Mouse (Mus musculus) lung, postnatal 36 days (tissue): ENCODE data around the gene Myom1.

Experiments used
- DNase-seq: peaks from one replicate; pipeline ENCODE4 v3.0.0; 2022; ENCODE audit warnings: mixed read lengths

Myom1 gene

GRCm38 (mm10) chr17:70992662-70993061 is 9.8 kb upstream of the Myom1 start:
- no peak for DNase-seq

- DNase-seq = peak; percentile 80
Observed at GRCm38 (mm10) chr17:70993385-70993807, 9.0 kb upstream of the Myom1 start.

DNA sequence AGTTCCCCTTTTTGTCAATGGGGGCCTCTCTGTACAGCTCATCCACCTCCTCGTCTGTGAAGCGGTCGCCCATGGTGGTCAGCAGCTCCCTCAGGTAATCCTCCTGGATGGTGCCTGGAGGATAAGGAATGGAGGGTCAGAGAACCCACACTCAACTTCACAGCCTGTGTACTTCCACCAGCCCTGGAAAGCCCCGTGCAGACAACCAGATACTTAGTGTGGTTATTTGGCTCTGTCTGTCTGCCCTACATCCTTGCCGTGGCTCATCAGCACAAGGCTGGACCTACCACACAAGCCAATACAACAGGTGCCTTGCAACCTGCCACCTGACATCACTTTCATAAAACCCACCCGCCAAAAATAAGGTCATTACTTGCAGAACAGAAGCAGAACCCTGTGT is 7.8 kb upstream of the Myom1 start:
- DNase-seq = no peak

- no peak for DNase-seq
Observed at GRCm38 (mm10) chr17:70995551-70995950, 6.9 kb upstream of the Myom1 start.

- no peak for DNase-seq
Observed at GRCm38 (mm10) chr17:70997836-70998235, 4.6 kb upstream of the Myom1 start.

DNA sequence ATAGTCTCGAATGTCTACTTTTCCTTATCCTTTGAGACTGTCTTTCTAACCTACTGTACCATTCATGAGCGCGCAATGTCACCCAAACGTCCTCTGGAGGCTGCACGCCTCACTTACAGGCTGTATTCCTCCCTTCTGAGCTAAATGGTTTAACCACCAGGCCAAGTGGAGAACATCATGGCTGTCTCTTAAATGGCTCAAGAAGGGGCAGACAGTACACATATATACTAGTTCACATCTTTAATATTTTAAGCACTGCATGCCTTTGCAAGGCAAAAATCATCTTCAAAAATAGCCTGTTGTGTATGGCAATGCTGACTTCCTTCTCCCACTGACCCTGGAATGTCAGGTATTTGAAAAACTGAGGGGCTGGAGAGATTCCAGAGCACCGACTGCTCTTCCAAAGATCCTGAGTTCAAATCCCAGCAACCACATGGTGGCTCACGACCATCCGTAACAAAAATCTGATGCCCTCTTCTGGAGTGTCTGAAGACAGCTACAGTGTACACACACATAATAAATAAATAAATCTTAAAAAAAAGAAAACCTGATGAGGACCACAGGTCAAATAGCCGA is 3.9 kb upstream of the Myom1 start:
- no peak for DNase-seq

GRCm38 (mm10) chr17:70999187-70999586 is 3.2 kb upstream of the Myom1 start:
- DNase-seq = peak; percentile 57

GRCm38 (mm10) chr17:71000255-71000654 is 2.2 kb upstream of the Myom1 start:
- DNase-seq = no peak

DNA sequence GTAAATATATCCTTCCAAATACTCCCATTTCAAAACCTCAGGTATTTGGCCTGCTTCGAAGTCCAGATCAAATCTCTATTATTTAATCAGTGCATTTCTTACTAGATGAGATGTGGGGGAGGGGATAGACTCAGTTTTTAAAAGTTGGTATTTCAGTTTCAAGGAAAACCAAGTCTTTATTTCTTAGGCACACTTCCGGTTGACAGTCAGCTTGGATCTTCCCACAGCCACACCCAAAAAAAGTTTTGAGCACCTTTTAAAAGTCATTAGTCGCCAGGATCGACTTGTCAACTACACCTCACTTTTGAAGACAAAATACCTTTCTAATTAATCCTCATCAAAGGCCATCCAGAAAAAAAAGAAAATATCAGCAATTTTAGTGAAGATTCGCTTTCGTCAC is 1.4 kb upstream of the Myom1 start:
- no peak for DNase-seq

DNA sequence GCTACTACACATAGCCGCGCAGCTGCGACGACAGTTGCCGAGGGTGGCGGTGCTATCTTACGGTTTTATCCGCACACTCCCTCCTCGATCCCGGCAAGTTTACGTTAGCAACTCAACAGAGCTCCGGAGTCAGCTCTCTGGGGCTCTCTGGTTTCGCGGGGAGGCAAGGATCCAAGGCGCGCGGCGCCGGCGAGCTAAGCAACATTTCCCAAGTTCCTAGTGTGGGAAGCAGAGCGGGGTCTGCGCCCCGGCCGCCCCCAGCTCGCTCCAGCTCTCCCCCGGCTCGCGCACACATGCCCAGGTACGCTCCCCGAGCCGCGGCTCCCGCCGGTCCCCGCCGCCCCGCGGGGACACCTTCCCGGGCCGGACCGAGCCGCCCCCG is 743 bp upstream of the Myom1 start:
- DNase-seq = peak; percentile 58

- no peak for DNase-seq
Observed at GRCm38 (mm10) chr17:71002744-71003094, 286 bp downstream of the Myom1 start, which contains the start of gene Myl12a. Gene Myl12a (minus strand): TSS chr17:71002878.

- DNase-seq = no peak
Observed at GRCm38 (mm10) chr17:71003112-71003511, 679 bp downstream of the Myom1 start.

DNA sequence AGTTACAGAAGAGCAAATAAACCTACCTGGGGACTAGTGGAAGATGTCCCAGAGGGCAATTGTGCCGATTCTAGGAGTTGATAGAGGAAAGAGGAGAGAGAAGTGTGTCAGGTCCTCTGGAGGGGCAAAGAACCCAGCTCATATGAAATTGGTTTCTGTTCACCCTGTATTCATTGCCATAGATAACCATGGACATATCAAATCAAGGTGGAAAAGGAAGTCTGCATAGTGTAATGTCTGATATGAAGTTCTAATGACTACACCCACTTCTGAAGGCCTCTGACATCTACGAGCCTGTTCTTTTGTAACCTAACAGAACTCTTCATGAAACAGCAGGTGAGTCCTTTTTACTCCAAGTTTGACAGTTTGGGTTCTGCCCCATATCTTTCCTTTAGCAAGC is 1.3 kb downstream of the Myom1 start:
- DNase-seq = no peak

- peak; percentile 85 for DNase-seq
Observed at GRCm38 (mm10) chr17:71004186-71004960, 1.9 kb downstream of the Myom1 start.

DNA sequence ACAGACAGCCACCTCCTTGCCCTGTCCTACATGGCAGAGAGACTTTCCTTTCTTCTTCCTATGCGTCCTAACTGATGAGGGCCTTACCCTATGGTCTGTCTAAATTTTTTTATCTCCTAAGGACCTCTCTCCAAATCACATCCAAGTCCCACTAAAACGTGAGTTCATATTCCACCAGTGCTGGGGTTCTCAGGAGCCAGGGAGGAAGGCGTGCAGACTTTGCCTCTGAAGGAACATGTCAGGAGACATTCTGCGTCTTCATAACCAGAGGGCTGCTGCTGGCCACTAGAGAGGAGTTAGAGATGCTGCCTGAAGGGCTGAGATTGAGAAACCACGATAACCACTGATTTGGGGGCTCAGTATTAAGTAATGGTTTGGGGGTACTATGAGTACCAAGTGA is 4.5 kb downstream of the Myom1 start:
- no peak for DNase-seq

DNA sequence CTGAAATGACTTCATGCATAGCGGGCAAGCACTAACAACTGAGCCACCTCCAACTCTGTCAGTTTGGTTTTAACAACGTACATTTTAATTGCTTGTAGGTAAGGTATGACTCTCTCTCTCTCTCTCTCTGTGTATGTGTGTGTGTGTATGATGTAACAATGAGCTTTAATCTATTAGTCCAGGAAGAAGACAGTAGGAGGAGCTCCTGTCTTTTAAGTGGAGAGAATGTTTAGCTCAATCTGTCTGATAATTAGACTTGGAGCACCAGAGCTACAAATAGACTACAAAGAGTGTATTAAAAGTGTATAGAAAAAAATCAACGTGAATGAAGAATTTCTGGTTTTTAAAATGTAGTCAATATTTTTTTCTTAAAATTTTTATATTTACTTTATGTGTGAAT is 6.2 kb downstream of the Myom1 start:
- DNase-seq = no peak

GRCm38 (mm10) chr17:71009751-71010150 is 7.3 kb downstream of the Myom1 start:
- no peak for DNase-seq

GRCm38 (mm10) chr17:71010646-71011242 is 8.3 kb downstream of the Myom1 start:
- no peak for DNase-seq

DNA sequence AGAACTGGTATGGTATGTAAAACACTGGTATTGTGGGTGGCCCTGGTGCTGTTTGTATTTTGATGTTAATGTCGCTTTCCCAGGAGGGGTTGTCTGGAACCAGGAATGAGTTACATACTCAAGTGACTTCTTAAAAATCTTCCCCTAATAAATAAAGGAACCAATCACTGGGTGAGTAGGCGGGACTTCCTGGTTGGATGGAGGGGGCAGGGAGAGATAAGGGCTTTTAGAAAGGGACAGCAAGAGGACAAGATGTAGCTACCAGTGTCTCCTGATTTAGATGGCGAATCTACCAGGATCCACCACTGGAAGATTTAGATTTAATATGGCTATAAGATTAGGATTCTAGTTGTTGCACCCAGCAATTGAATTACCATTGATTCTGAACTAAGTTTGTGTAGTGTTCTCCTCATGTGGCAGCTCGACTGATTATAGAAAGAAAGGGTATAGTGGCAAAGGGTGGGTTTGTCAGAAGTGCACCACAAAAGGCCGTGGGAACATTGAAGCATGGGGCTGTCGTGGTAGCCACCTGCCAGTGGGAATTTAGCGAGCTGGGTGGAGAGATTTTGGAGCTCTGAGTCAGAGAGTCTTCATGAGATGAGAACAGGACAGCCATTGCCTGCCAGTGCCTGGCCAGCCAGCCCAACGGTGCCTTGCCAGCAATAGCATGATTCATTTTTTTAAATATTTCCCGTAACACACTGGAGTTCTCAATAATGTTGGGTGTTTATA is 9.7 kb downstream of the Myom1 start:
- no peak for DNase-seq

DNA sequence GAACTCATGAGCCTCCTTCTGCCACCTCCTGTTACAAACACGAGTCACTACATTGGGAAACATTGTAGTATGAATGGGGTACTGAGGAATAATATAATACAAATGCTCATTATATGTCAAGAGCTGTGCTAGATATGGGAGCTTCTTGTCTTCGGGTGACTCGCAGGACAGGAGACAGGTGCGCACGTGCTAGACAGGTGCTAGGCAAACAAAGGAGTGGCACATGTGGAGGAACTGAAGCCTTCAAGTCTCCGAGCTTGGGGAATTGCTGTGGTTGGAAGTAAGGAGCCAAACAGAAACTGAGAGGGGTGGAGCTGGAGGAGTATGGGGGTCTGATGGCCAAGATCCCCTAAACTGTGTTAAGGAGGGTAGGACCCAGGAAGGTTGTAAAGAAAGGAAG is 10.7 kb downstream of the Myom1 start:
- no peak for DNase-seq

DNA sequence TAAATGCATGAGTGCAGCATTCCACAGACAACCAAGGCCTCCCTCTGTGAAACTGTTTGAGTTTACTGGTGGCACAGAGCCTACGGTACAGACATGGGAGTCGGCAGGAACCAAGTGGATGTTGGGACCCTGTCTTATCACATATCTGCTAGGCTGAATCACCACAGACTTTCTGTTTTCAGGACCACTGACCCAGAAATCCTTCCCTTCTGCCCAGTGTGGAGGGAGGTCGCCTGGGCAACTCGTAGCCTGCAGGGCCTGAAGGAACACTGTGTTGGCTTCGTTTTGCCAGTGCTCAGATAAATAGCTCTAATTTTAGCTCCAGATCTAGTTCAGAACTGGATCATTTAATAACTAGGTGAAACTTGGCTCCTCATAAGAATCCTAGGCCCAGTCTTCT is 12.5 kb downstream of the Myom1 start:
- no peak for DNase-seq

GRCm38 (mm10) chr17:71017457-71017998 is 15.1 kb downstream of the Myom1 start:
- no peak for DNase-seq

DNA sequence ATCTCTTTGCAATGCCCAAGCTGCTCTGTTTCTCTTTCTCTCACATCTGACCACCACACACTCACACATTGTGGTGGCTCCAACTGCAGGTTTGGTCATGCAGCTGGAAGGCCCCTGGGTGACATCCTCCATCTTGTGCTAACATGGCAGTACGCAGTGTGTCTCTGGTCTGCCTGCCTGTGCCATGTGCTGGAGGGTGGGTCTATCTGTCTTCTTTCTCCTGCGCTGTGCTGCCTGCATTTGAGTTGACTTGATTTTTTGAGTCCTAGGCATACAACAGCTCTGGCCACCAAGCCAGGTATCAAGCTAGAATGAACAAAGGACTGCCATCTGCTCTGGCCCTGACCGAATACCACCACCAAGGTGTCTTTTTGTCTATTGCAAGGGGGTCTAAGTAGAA is 15.7 kb downstream of the Myom1 start:
- DNase-seq = no peak
